Mouse (Mus musculus) neutrophil, adult 83 days (primary cell): Measurements from ENCODE around the gene Megf8. TPM values are rescaled to one million over a fixed set of nuclear protein-coding genes. Genes with fewer than 3 reads are reported as not detected.

ENCODE experiments used
- total RNA-seq, 2 experiments: library from RNA; stranded (reverse); gene quantifications; one replicate each; pipeline ENCODE4 v1.2.4; 2023

Megf8 gene
- 1 to 10 TPM; 2.4 to 3.9 TPM for total RNA-seq

DNA sequence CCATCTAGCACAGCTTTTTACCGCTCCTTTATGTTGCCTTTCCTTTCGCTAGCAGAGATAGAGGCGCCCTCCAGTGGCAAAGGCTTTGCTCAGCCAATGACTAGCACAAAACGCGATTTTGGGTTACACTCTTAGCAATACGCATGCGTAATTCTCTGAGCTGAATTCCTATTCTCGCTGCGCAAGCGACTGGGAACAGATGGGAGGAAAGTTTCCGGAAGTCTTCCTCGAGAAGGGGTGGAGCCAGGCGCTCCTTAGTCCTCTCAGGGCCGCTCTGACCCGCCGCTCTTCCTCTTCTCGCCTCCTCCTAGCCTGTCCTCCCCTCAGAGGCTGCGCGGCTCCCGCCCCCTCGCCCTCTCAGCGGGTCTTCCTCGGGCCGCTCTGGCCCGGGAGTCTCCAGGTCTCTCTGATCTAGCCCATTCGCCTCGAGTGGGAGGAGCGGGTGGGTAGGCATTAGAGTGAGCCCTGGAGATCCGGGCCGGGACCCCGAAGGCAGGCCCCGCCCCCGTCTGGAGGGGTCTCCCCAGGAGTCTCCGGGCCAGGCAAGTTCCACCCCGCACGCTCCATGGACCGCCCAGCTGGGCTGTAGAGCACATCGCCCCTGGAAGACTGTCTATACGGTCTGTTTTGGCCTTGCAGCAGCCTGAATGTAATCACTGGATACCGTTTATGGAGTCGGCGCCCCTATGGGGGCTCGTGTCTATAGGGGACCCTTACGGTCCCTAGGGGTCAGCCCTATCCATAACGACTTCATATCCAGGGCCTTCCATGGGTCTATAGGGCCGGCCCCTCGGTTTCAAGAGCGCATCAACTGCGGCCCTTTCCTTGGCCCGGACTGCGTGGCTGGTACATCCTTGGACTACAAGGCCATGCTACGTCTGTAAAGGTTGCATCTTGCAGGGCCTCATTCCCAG is at the start of gene Megf8:
Gene Megf8, plus strand, starts transcription at position 633 of the 914 bp plus-strand sequence.

GRCm38 (mm10) chr7:25267301-25267750 is 49.6 kb upstream of the Megf8 start, which contains the start of gene Cic:
Gene Cic (plus strand): TSS chr7:25267704.

DNA sequence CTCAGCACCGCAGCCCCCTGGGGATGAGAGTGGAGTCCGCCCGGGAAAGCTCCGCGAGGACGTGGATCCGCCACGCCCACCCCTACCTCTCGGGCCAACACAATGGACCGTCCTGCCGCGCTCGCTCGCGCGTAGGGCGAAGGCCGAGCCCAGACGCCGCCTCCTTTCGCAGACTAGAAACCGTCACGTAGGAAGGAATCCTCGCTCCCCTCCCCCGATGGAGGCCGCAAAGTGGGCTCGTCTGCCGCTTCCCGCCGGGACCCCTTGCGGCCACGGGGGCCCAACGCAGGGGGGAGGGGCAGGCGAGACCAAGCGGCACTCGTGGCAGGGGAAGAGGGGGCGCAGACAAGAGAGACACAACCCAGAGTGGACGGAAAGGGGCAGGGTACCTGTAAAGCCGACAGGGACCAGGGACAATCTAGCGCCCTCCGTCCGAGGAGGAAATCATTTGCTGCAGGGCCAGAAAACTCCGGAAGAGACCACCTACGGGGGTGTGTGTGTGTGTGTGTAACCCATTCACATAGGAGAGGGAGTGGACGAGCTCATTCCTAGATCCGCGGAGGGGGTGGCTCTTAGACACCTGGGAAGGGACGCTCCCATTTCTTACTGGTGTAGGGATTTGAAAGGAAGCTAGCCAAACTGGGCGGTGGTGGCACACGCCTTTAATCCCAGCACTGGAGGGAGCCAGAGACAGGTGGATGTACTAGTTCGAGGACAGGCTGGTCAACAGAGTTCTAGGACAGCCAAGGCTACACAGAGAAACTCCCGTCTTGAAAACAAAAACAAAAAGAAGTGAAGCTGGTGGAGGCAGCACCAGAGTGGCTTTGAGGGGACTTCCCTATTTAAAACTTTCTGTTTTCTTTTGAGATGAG is 19.3 kb upstream of the Megf8 start, which contains the start of gene Pafah1b3:
Gene Pafah1b3, minus strand, starts transcription at position 533 of the 872 bp plus-strand sequence.

GRCm38 (mm10) chr7:25301063-25301462 is 15.9 kb upstream of the Megf8 start, which contains the start of gene Prr19:
Gene Prr19 (plus strand): TSS chr7:25301411.

DNA sequence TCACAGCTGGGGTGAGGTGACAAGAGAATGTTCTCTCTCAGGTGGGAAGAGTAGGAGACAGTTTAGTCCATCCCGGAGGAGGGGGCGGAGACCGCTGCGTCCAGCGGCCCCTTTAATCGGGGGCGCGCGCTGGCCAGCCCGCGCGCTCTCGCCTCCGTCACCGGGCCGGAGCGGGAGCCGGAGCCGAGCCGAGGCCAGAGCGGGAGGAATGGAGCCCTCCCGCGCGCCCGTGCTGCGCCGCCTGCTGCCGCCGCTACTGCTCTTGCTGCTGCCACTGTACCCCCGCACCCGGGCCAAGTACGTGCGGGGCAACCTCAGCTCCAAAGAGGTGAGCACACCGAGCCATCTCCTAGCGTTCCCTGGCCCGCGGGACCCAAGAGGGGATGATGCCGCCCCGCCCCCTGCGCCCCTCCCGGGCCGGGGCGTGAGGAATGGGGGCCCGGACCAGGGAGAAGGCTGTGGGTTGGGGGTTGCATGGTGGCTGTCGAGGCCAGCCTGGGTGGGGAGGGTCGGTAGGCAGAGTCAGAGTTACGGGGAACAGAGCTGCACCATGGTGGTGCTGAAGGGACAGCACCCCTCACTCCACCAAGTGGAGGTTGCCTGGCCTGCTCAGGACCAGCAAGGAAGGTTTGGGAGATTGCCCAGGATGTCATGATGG is 10.9 kb upstream of the Megf8 start, which contains the start of gene Tmem145:
Gene Tmem145, plus strand, starts transcription at position 151 of the 658 bp plus-strand sequence.

DNA sequence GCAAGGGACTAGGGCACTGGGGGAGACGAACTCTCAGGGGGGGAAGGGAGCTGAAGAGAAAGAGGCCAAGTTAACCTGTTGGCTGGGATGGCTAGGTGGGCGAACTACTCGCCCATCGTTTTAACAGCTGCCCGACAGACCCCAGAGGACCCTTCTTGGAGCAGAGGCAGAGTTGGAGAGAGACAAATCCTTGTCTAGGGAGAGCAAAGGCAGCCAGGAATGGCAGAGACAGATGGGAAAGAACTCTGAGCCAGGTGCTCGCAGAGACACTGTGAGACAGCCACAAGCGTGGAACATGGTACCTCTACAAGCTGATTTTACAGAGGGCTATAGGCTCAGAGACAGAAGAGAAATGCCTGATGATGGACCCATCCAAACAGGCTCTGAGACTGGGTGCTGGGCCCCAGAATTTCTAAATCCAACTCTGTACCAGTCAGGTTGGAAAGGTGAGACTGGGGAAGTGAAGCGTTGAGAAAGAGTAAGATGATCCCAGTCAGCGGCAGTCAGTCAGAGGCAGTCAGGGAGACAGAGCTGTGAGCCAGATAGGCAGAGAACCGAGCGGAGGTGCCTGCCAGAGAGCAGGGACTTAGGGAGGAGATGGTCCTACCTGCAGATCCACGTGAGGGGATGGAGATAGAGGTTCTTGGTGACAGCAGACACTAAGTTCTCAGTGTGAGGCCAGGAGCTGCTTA is 52.2 kb downstream of the Megf8 start, which contains the start of gene Cnfn:
Gene Cnfn, minus strand, starts transcription at position 667 of the 692 bp plus-strand sequence.

DNA sequence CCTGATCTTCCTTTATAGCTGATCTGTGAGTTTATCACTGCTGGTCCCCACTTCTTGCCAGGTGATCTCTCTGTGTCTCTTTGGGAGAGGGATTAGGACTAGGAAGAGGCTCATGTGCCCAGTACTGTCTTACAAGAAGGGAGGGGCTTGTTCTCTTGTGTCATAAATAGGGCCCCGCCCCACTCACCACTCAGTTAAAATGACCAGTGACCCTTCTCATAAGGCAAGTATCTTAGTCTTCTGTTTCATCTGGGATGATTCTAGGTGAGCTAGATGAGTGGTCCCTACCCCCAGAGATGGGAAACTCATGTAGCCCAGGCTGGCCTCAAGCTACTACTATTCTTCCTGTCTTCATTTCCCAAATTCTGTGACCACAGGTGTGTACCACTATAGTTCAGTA is 81.6 kb downstream of the Megf8 start, which contains the start of gene Lipe:
Gene Lipe, minus strand, starts transcription at position 101 of the 400 bp plus-strand sequence.

DNA sequence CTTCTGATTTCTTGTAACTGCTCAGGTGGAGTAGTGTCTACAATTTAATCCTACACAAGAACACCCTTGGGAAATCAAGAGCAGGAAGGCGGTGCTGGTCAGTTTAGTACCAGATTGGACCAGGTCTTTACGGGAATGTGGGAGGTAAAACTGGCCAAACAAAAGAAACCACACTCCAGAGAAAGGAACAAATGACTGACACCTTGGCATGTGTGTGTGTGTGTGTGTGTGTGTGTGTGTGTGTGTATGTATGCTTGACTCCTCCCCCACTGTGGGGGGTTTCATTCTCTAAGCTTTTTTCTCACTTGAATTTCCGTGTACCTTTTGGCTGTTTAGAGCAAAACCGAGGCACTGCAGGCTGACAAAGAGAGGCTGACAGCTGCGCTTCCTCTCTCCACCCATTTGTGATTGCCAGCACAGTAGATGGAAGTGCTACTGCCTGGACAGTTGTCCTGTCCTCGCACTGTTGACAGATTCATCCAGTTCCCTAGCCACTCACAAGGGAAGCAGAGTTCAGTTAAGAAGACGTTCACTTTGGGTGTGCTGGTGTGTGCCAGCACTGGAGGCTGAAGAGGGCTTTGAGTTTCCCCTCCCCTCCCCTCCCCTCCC is 96.0 kb downstream of the Megf8 start, which contains the start of gene Cxcl17:
Gene Cxcl17, minus strand, starts transcription at position 54 of the 609 bp plus-strand sequence.

Other genes starting within 250 kb of the Megf8 start
- 1 to 10 TPM; 3.0 TPM for gene Grik5, start 244.8 kb upstream of the Megf8 start, total RNA-seq
- gene Zfp574, start 244.6 kb upstream of the Megf8 start, total RNA-seq = 10 to 100 TPM; 14.5 to 15.8 TPM
- 10 to 100 TPM; 13.2 to 15.0 TPM for gene Pou2f2, start 137.4 kb upstream of the Megf8 start, total RNA-seq
- 100 to 1,000 TPM; 105 to 118 TPM for gene Dedd2, start 96.5 kb upstream of the Megf8 start, total RNA-seq
- 10 to 100 TPM; 12.1 to 12.7 TPM for gene Zfp526, start 95.7 kb upstream of the Megf8 start, total RNA-seq
- gene Gsk3a, start 79.3 kb upstream of the Megf8 start, total RNA-seq = 10 to 100 TPM; 80.7 to 83.4 TPM
- 10 to 100 TPM in 1 of 2 experiments, 1 to 10 TPM in 1; 9.6 to 10.2 TPM for gene Erf, start 66.4 kb upstream of the Megf8 start, total RNA-seq
- gene Cic, start 49.5 kb upstream of the Megf8 start, total RNA-seq = 100 to 1,000 TPM; 191 to 211 TPM
- 1 to 10 TPM; 8.2 to 9.0 TPM for gene Pafah1b3, start 19.2 kb upstream of the Megf8 start, total RNA-seq
- gene Prr19, start 15.8 kb upstream of the Megf8 start, total RNA-seq = not detected
- gene Tmem145, start 11.1 kb upstream of the Megf8 start, total RNA-seq = not detected
- gene Cnfn, start 52.6 kb downstream of the Megf8 start, total RNA-seq = not detected
- 10 to 100 TPM; 30.2 to 37.9 TPM for gene Lipe, start 81.5 kb downstream of the Megf8 start, total RNA-seq
- gene Cxcl17, start 95.7 kb downstream of the Megf8 start, total RNA-seq = not detected
- 100 to 1,000 TPM; 260 to 292 TPM for gene Ceacam1, start 160.4 kb downstream of the Megf8 start, total RNA-seq
- 10 to 100 TPM; 33.7 to 37.6 TPM for gene Ceacam2, start 222.7 kb downstream of the Megf8 start, total RNA-seq